Mouse (Mus musculus) cortical plate, adult 2 months (tissue): ENCODE measurements around the gene Srek1ip1.

ENCODE experiments used
- CTCF ChIP-seq: fragments of 200-500 bp; IDR thresholded peaks from 2 replicates; pipeline ENCODE4 v1.5.1; 2011; ENCODE audit warnings: mild to moderate bottlenecking, control low read depth, low read length; ENCODE audit not compliant: insufficient read depth; ENCODE audit errors: extremely low read depth
- POLR2A ChIP-seq: fragments of 200-500 bp; IDR thresholded peaks from 2 replicates; pipeline ENCODE4 v1.6.1; 2011; ENCODE audit warnings: mild to moderate bottlenecking, low read length, control low read depth; ENCODE audit not compliant: insufficient read depth; ENCODE audit errors: extremely low read depth

GRCm38 (mm10) chr13:104762401-104762800 lies 29.9 kb upstream of the Srek1ip1 start:
- TF ChIP-seq CTCF (no peak), POLR2A (no peak)
